Mouse (Mus musculus): ENCODE measurements around the gene Pgam1.
A peak's percentile ranks its signal among the peaks of the same experiment; 100 is the strongest.
"Not testable (repeated sequence)": the region's sequence is repeated elsewhere in the genome, so short reads cannot be mapped to it uniquely, and the experiment has no call there.

Gene Pgam1

DNA sequence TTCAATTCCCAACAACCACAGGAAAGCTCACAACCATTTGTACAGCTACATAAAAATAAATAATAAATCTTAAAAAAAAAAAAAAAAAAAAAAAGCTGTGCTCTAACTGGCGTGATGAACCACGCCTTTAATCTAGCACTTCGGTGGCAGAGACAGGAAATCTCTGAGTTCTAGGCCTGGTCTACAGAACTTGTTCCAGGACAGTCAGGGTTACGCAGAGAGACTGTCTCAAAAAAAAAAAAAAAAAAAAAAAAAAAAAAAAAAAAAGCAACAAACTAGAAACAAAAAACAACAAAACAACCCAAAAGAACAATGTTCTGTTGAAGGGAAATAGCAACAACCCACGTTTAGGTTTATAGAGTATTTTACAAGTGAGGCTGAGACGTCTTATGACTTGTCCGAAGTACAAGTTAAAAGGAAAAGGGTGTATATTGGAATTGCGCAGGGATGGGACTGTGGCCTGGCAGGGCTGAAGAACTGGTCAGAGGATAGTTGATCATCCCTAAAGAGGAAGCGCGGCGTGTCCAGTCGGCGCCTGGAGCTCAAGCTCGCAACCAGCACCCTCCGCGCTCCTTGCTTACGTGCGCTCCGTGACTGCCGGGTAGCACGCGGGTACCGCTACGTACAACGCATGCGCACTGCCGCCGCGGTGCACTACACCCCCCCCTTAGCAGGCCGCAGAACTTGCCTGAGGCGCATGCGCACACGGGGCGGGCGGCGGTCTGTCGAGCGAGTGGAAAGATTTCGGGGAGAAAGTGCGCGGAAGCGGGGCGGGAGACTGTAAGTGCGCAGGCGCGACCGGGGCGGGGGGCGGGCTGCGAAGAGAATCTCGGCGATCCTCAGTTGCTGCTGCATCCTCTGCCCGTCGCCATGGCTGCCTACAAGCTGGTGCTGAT, at the start of gene Pgam1:
Gene Pgam1, plus strand, starts transcription at position 746 of the 896 bp plus-strand sequence.
- DNase-seq (ENCODE audit: low read depth, low spot score) = peak; percentile 100

GRCm38 (mm10) chr19:41866707-41867106, 45.0 kb upstream of the Pgam1 start:
- no peak for DNase-seq (ENCODE audit: low read depth, low spot score)

DNA sequence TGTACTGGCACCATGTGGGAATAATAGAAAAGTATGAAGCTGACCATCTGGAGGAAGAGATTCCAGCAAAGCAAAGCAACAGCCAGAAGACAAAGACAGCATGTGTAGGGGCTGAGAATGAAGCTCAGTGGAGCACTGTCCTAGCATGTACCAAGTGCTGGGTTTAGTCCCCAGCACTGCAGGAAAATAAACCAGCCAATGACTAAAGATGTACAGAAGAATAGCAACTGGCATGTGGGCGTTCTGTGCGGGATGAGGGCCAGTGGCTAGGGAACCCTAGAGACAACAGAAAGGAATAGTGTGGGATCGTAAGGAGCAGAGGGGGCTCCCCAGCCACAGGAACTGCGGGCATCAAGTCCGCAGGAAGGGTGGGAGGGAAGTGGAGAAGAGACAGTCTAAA, 42.4 kb upstream of the Pgam1 start:
- no peak for DNase-seq (ENCODE audit: low read depth, low spot score)

DNA sequence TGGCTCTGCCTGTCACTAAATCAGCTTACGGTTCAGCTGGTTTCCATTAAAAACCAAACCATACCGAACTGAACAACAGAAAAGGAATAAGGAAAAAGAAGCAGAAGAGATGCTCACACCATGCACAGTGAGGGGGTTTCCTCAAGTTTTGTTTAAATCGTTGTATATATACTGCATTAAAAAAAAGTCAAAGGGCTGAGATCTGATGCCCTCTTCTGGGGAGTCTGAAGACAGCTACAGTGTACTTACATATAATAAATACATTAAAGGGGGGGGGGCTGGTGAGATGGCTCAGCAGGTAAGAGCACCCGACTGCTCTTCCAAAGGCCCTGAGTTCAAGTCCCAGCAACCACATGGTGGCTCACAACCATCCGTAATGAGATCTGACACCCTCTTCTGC, 41.8 kb upstream of the Pgam1 start:
- not testable (repeated sequence) for DNase-seq (ENCODE audit: low read depth, low spot score)

DNA sequence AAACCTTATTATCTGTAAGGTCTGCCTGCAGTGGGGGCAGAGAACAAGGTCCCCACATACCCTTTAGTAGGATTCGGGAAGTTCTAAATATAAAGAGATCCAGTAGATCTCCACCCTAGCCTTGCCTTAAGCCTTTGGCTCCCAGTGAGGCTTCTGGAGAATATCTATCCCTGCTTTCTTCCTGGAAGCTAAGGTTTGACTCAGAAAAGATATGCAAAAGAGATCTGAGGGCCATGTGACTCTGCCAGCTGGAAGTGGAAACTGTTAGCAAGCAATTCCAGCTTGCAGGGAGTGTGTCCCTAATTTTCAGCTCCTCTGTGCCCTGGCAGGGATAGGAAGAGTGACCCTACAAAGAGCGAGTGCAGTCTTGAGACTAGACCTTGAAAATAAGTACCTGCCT, 39.4 kb upstream of the Pgam1 start:
- DNase-seq (ENCODE audit: low read depth, low spot score) = no peak

GRCm38 (mm10) chr19:41874356-41874755, 37.4 kb upstream of the Pgam1 start:
- no peak for DNase-seq (ENCODE audit: low read depth, low spot score)

GRCm38 (mm10) chr19:41881842-41882241, 29.9 kb upstream of the Pgam1 start:
- no peak for DNase-seq (ENCODE audit: low read depth, low spot score)

- DNase-seq (ENCODE audit: low read depth, low spot score) = no peak
Measured at GRCm38 (mm10) chr19:41883882-41884281, 27.8 kb upstream of the Pgam1 start.

DNA sequence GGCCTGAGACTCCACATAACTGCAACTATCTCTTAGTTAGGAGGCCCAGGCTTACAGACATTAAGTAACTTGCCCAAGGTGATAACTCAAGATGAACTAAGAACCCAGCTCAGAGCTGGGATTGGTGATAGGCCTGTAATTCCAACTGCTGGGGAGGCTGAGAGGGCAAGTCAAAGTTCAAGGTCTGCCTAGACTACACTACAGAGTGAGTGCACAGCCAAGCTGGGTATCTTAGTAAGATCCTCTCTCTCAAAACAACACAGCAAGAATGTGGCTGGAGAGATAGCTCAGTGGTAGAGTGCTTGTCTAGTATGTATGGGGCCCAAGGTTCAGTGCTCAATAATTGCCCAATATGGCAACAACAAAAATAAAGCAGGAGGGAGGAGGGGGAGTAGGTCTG, 23.5 kb upstream of the Pgam1 start:
- DNase-seq (ENCODE audit: low read depth, low spot score) = no peak

GRCm38 (mm10) chr19:41894959-41895358, 16.8 kb upstream of the Pgam1 start:
- DNase-seq (ENCODE audit: low read depth, low spot score) = peak; percentile 74

GRCm38 (mm10) chr19:41895460-41896318, 16.0 kb upstream of the Pgam1 start, which contains the start of gene Rrp12:
TSS of gene Rrp12 (minus strand) at chr19:41896173.
- DNase-seq (ENCODE audit: low read depth, low spot score) = peak; percentile 86

GRCm38 (mm10) chr19:41896319-41896711, 15.4 kb upstream of the Pgam1 start:
- no peak for DNase-seq (ENCODE audit: low read depth, low spot score)

DNA sequence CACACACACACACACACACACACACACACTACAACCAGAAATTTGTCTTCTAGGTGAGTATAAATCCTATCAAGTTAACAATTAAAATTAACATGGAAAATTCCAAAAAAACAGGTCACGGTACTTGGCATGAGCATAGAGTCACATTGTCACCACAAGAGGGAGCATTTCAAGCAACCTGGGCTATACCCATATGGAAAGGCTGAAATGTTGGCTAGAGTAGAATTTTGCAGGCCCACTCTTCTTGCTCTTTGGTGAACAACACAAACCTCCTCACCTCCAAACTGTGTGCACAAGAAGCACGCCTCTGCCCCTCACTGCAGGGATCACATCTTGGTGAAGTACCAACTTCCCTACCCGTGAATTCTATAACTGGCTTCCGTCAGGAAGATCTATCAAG, 12.9 kb upstream of the Pgam1 start:
- no peak for DNase-seq (ENCODE audit: low read depth, low spot score)

DNA sequence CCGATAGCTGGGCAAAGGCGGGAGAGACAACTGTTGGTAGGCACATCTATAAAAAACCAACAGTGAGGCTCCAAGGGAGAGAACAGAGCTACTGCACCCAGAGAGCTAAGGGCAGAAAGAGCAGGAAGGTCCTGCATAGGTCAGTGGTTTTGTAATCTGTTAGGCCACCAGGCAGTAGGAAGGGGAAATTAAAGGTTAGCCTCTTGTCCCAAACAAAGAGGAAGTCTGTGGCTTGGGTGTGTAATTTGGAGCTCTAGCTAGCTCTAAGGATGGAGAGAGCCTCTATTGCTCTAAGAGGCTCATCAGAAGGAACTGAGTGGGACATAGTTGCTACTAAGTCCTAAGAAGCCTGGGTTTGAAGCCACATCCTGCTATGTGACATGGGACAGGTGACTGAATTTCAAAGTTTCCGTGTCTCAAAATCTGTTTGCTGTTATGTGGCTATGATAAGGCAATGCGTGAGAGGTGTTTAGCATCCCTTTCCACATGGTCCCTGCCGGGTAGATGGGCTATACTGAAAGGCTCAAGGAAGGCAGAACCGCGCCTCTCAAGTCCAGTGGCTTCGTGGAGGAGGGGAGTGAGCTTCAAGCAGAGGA, 11.1 kb upstream of the Pgam1 start:
- DNase-seq (ENCODE audit: low read depth, low spot score) = no peak

- DNase-seq (ENCODE audit: low read depth, low spot score) = no peak
Measured at GRCm38 (mm10) chr19:41901696-41902095, 10.0 kb upstream of the Pgam1 start.

- no peak for DNase-seq (ENCODE audit: low read depth, low spot score)
Measured at GRCm38 (mm10) chr19:41902848-41903593, 8.7 kb upstream of the Pgam1 start.

GRCm38 (mm10) chr19:41905246-41905645, 6.5 kb upstream of the Pgam1 start:
- DNase-seq (ENCODE audit: low read depth, low spot score) = no peak

DNA sequence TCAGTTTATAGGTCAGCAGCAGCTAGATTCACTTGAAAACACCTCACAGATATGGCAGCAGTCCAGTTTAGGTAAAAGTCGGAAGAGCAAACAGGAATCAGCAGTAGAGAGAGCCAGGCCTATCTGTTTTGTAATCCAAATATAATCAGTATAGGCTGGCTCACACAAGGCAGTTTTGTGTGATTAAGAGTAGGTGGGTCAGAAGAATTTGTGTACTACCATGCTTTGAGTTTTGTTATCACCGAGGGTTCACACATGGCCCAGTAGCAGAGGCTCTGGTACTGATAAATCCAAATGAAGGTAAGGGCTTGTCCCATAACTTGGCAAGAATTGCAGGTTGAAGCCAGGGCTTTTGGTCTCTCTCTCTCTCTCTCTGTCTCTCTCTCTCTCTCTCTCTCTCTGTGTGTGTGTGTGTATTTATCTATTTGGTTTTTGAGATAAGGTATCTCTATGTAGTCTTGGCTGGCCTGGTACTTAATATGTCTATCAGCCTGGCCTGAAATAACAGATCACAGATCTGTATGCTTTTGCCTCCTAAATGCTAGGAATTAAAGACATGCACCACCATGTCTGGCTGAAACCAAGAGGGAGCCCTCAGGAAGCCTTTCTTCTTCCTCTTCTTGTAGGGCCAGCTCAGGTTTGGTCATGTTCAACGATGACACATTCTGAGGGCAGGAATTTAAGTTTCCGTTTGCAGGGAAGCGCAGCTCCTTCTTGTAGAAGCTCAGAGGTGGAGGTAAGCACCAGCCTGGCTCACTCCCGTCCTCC, 5.2 kb upstream of the Pgam1 start:
- no peak for DNase-seq (ENCODE audit: low read depth, low spot score)

DNA sequence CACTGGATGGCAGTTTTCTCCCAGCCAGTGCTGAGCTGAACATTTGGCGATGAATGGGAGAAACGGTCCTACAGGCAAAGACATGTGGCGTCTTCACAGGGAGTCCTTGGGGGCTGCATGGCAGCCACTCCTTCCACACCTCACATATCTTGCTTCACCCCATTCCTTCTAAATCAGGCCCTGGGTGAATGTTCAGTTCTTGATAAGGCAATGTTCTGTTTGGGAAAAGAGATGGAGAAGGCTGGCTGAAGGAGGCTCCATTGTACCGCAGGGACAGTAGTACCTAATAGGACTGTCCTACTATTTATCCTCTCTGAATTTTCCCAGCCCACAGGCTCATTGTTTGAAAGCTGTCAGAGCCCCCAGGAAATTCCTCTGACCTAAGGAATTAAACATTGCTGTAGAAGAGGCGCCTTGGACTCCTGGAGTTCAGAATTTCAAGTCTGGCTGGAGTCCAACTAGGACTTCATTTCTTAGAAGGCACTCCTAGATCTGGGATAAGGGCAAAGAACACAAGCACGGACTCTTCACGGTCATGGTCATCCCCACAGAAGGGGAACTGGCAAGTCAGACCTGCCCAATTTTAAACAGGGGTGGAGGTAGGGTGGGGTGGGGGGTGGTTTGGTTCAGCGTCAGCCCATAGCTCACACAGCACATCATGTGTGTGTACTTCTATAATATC, 4.5 kb upstream of the Pgam1 start:
- no peak for DNase-seq (ENCODE audit: low read depth, low spot score)

DNA sequence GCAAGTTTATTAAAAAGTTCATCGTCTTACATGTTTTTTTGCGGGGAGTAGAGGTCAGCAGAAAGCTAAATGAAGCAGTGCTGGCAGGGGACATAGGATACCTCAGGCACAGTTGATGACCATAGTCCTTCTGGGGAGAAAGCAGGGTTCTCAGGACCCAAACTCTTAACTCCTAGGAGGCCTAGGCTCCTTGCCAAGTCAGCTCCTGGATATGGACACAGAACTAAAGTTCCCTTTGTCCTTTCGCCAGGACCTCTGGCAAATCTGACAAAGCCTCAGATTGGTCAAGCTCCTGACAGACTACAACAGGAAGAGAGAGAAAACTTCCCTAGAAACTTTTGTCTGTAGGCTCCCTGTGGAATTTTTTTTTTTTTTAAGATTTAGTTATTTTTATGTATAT, 3.0 kb upstream of the Pgam1 start:
- no peak for DNase-seq (ENCODE audit: low read depth, low spot score)

All from skeletal muscle tissue, adult 2 months (tissue).